Mouse (Mus musculus) skeletal muscle tissue, adult 2 months (tissue): ENCODE data around the gene Syvn1.
A peak's percentile ranks its signal among the peaks of the same experiment; 100 is the strongest.
"Not testable (repeated sequence)": the region's sequence is repeated elsewhere in the genome, so short reads cannot be mapped to it uniquely, and the experiment has no call there.

Experiments
- DNase-seq: peaks from one replicate; pipeline ENCODE4 v3.0.0-alpha.2; 2012; ENCODE audit warnings: low read depth, low spot score

Syvn1 gene

GRCm38 (mm10) chr19:6040002-6040401 lies 6.4 kb upstream of the Syvn1 start:
- no peak for DNase-seq

GRCm38 (mm10) chr19:6042293-6042692 lies 4.1 kb upstream of the Syvn1 start:
- DNase-seq, result no peak

- not testable (repeated sequence) for DNase-seq
Measured at GRCm38 (mm10) chr19:6044102-6044501, 2.3 kb upstream of the Syvn1 start.

- no peak for DNase-seq
Measured at GRCm38 (mm10) chr19:6045366-6046293, 746 bp upstream of the Syvn1 start.

GRCm38 (mm10) chr19:6047154-6047898 lies 950 bp downstream of the Syvn1 start:
- no peak for DNase-seq

- DNase-seq, result no peak
Measured at GRCm38 (mm10) chr19:6047899-6048166, 1.5 kb downstream of the Syvn1 start.

GRCm38 (mm10) chr19:6048681-6049410 lies 2.5 kb downstream of the Syvn1 start:
- no peak for DNase-seq

GRCm38 (mm10) chr19:6052516-6052915 lies 6.1 kb downstream of the Syvn1 start:
- DNase-seq, result no peak

GRCm38 (mm10) chr19:6054296-6054695 lies 7.9 kb downstream of the Syvn1 start:
- no peak for DNase-seq

GRCm38 (mm10) chr19:6056696-6057095 lies 10.3 kb downstream of the Syvn1 start:
- DNase-seq, result no peak

GRCm38 (mm10) chr19:6057313-6058096 lies 11.1 kb downstream of the Syvn1 start, which contains the start of the genes Mrpl49 and Fau:
Gene Mrpl49 (minus strand): TSS chr19:6057785.
Gene Fau (plus strand): TSS chr19:6057844.
- DNase-seq, result peak; percentile 99

GRCm38 (mm10) chr19:6058513-6058912 lies 12.1 kb downstream of the Syvn1 start:
- no peak for DNase-seq

GRCm38 (mm10) chr19:6058966-6059365 lies 12.6 kb downstream of the Syvn1 start:
- no peak for DNase-seq

- DNase-seq, result peak; percentile 89
Measured at GRCm38 (mm10) chr19:6061021-6061533, 14.7 kb downstream of the Syvn1 start, which contains the start of gene Znhit2. Gene Znhit2 (plus strand): TSS chr19:6061192.

GRCm38 (mm10) chr19:6061641-6062302 lies 15.4 kb downstream of the Syvn1 start:
- no peak for DNase-seq

GRCm38 (mm10) chr19:6062418-6062817 lies 16.0 kb downstream of the Syvn1 start:
- DNase-seq, result no peak

- DNase-seq, result no peak
Measured at GRCm38 (mm10) chr19:6063081-6063480, 16.7 kb downstream of the Syvn1 start.

GRCm38 (mm10) chr19:6066571-6066970 lies 20.2 kb downstream of the Syvn1 start:
- DNase-seq, result no peak

- peak; percentile 69 for DNase-seq
Measured at GRCm38 (mm10) chr19:6067011-6067723, 20.8 kb downstream of the Syvn1 start.
